Mouse (Mus musculus) CH12.LX (cell line): ENCODE data around the gene 2810021J22Rik. TPM values are rescaled to one million over a fixed set of nuclear protein-coding genes. Genes with fewer than 3 reads are reported as not detected.
A peak's percentile ranks its signal among the peaks of the same experiment; 100 is the strongest.

ENCODE experiments used
- DNase-seq: peaks from one replicate; pipeline ENCODE4 v3.0.0-alpha.2; 2013; ENCODE audit errors: extremely low read depth
- H3K27ac ChIP-seq: 2 replicates; pipeline ENCODE4 v1.5.1; 2012; ENCODE audit warnings: low read depth, mild to moderate bottlenecking, control low read depth, moderate library complexity; ENCODE audit not compliant: insufficient read depth
- H3K27me3 ChIP-seq: replicated peaks from 2 replicates; pipeline ENCODE3; 2012; ENCODE audit warnings: inconsistent platforms
- H3K36me3 ChIP-seq, 2 experiments: replicated peaks in 1 of 2; 2 replicates each; pipeline versions ENCODE3 to v1.6.1; 2012; ENCODE audit warnings: inconsistent platforms in 1 of 2, low read length in 1 of 2, mild to moderate bottlenecking in 1 of 2, mixed read lengths in 1 of 2, moderate library complexity in 1 of 2; ENCODE audit not compliant: control insufficient read depth in 1 of 2, insufficient read depth in 1 of 2
- H3K4me1 ChIP-seq, 2 experiments: 2 replicates each; pipeline ENCODE4 v1.6.1; 2012; ENCODE audit warnings: inconsistent platforms in 1 of 2, moderate library complexity in 1 of 2; ENCODE audit not compliant: insufficient read depth in 2 of 2, control insufficient read depth in 1 of 2
- H3K4me2 ChIP-seq: 2 replicates; pipeline ENCODE4 v1.6.1; 2012; ENCODE audit warnings: low read depth, mild to moderate bottlenecking, control low read depth; ENCODE audit not compliant: poor library complexity, insufficient read depth, severe bottlenecking
- H3K4me3 ChIP-seq, 3 experiments: fragments of 150-350 bp in 1 of 3; sonication (generic) in 1 of 3; replicated peaks in 1 of 3; 2 replicates each; pipeline versions ENCODE3 to v1.5.1; 2011 to 2012; ENCODE audit warnings: low read depth in 2 of 3, low read length in 2 of 3, mild to moderate bottlenecking in 2 of 3, moderate library complexity in 2 of 3, control low read depth in 1 of 3, improper control_type of control experiment in 1 of 3, inconsistent platforms in 1 of 3, mixed read lengths in 1 of 3; ENCODE audit not compliant: poor library complexity in 1 of 3
- H3K79me2 ChIP-seq: replicated peaks from 2 replicates; pipeline ENCODE4 v1.6.1; 2012; ENCODE audit warnings: mild to moderate bottlenecking, moderate library complexity; ENCODE audit not compliant: control insufficient read depth, poor library complexity, insufficient read depth, severe bottlenecking; ENCODE audit errors: extremely low read depth
- H3K9ac ChIP-seq: 2 replicates; pipeline ENCODE4 v1.6.1; 2012; ENCODE audit warnings: low read depth, mild to moderate bottlenecking, control low read depth, moderate library complexity; ENCODE audit not compliant: insufficient read depth
- H3K9me3 ChIP-seq: replicated peaks from 2 replicates; pipeline ENCODE3; 2012; ENCODE audit warnings: low read length, inconsistent platforms, mixed read lengths
- BHLHE40 ChIP-seq: IDR thresholded peaks from 2 replicates; pipeline ENCODE4 v1.6.1; 2011; ENCODE audit warnings: mild to moderate bottlenecking, low read depth, low read length, improper control_type of control experiment
- CHD1 ChIP-seq: IDR thresholded peaks from 2 replicates; pipeline ENCODE4 v1.6.1; 2012; ENCODE audit warnings: low read depth, low read length, improper control_type of control experiment, inconsistent platforms
- CHD2 ChIP-seq: IDR thresholded peaks from 2 replicates; pipeline ENCODE4 v1.6.1; 2011; ENCODE audit warnings: low read length, improper control_type of control experiment
- CTCF ChIP-seq, 2 experiments: IDR thresholded peaks in 1 of 2; conservative IDR thresholded peaks in 1 of 2; 2 replicates each; pipeline ENCODE4 v1.5.1; 2011 to 2012; ENCODE audit warnings: low read depth in 2 of 2, low read length in 2 of 2, improper control_type of control experiment in 1 of 2, inconsistent platforms in 1 of 2, mild to moderate bottlenecking in 1 of 2, moderate library complexity in 1 of 2
- E2F4 ChIP-seq: IDR thresholded peaks from 2 replicates; pipeline ENCODE4 v1.6.1; 2011; ENCODE audit warnings: low read depth, low read length, improper control_type of control experiment; ENCODE audit not compliant: insufficient replicate concordance
- ELF1 ChIP-seq: IDR thresholded peaks from 2 replicates; pipeline ENCODE4 v1.6.1; 2014; ENCODE audit warnings: low read depth, mild to moderate bottlenecking, inconsistent platforms, low read length, improper control_type of control experiment
- EP300 ChIP-seq: IDR thresholded peaks from 2 replicates; pipeline ENCODE4 v1.6.1; 2011; ENCODE audit warnings: low read length, improper control_type of control experiment
- ETS1 ChIP-seq: conservative IDR thresholded peaks from 2 replicates; pipeline ENCODE4 v1.6.1; 2012; ENCODE audit warnings: low read depth, mild to moderate bottlenecking, inconsistent platforms, low read length, improper control_type of control experiment, moderate library complexity
- GABPA ChIP-seq: IDR thresholded peaks from 2 replicates; pipeline ENCODE4 v1.6.1; 2012; ENCODE audit warnings: low read depth, low read length, improper control_type of control experiment, inconsistent platforms; ENCODE audit not compliant: insufficient replicate concordance
- HCFC1 ChIP-seq: IDR thresholded peaks from 2 replicates; pipeline ENCODE4 v1.6.1; 2012; ENCODE audit warnings: low read depth, mild to moderate bottlenecking, inconsistent platforms, low read length, improper control_type of control experiment
- IRF4 ChIP-seq: IDR thresholded peaks from 2 replicates; pipeline ENCODE4 v1.6.1; 2014; ENCODE audit warnings: low read depth, mild to moderate bottlenecking, inconsistent platforms, low read length, improper control_type of control experiment
- JUN ChIP-seq: IDR thresholded peaks from 2 replicates; pipeline ENCODE4 v1.6.1; 2011; ENCODE audit warnings: low read depth, mild to moderate bottlenecking, low read length, improper control_type of control experiment, moderate library complexity; ENCODE audit not compliant: insufficient read depth
- JUND ChIP-seq: conservative IDR thresholded peaks from 2 replicates; pipeline ENCODE4 v1.6.1; 2011; ENCODE audit warnings: low read depth, low read length, improper control_type of control experiment
- KAT2A ChIP-seq: IDR thresholded peaks from 2 replicates; pipeline ENCODE4 v1.6.1; 2012; ENCODE audit warnings: low read length, improper control_type of control experiment, inconsistent platforms; ENCODE audit not compliant: insufficient replicate concordance
- MAFK ChIP-seq: IDR thresholded peaks from 2 replicates; pipeline ENCODE4 v1.6.1; 2011; ENCODE audit warnings: low read length, improper control_type of control experiment; ENCODE audit not compliant: insufficient replicate concordance
- MAX ChIP-seq: IDR thresholded peaks from 2 replicates; pipeline ENCODE4 v1.6.1; 2011; ENCODE audit warnings: low read length, improper control_type of control experiment
- MAZ ChIP-seq: IDR thresholded peaks from 2 replicates; pipeline ENCODE4 v1.6.1; 2012; ENCODE audit warnings: low read depth, mild to moderate bottlenecking, inconsistent platforms, low read length, improper control_type of control experiment, moderate library complexity
- MEF2A ChIP-seq: IDR thresholded peaks from 2 replicates; pipeline ENCODE4 v1.6.1; 2014; ENCODE audit warnings: low read depth, mild to moderate bottlenecking, inconsistent platforms, low read length, improper control_type of control experiment, borderline replicate concordance
- MXI1 ChIP-seq: IDR thresholded peaks from 2 replicates; pipeline ENCODE4 v1.6.1; 2011; ENCODE audit warnings: mild to moderate bottlenecking, low read depth, low read length, improper control_type of control experiment
- MYC ChIP-seq: IDR thresholded peaks from 2 replicates; pipeline ENCODE4 v1.6.1; 2011; ENCODE audit warnings: low read depth, mild to moderate bottlenecking, improper control_type of control experiment, low read length
- NELFE ChIP-seq: IDR thresholded peaks from 2 replicates; pipeline ENCODE4 v1.6.1; 2011; ENCODE audit warnings: low read depth, low read length, improper control_type of control experiment
- NRF1 ChIP-seq: IDR thresholded peaks from 2 replicates; pipeline ENCODE4 v1.6.1; 2014; ENCODE audit warnings: low read depth, mild to moderate bottlenecking, inconsistent platforms, low read length, improper control_type of control experiment, moderate library complexity
- PAX5 ChIP-seq: IDR thresholded peaks from 2 replicates; pipeline ENCODE4 v1.6.1; 2012; ENCODE audit warnings: low read length, inconsistent platforms, mixed read lengths
- POLR2A ChIP-seq: IDR thresholded peaks from 2 replicates; pipeline ENCODE4 v1.6.1; 2011; ENCODE audit warnings: low read depth, mild to moderate bottlenecking, improper control_type of control experiment, low read length
- POLR2AphosphoS2 ChIP-seq: IDR thresholded peaks from 2 replicates; pipeline ENCODE4 v1.6.1; 2011; ENCODE audit warnings: low read depth, low read length, improper control_type of control experiment
- RAD21 ChIP-seq: IDR thresholded peaks from 2 replicates; pipeline ENCODE4 v1.6.1; 2011; ENCODE audit warnings: low read depth, mild to moderate bottlenecking, low read length, improper control_type of control experiment, moderate library complexity
- RCOR1 ChIP-seq: conservative IDR thresholded peaks from 2 replicates; pipeline ENCODE4 v1.6.1; 2012; ENCODE audit warnings: low read depth, mild to moderate bottlenecking, inconsistent platforms, low read length, improper control_type of control experiment
- SIN3A ChIP-seq: IDR thresholded peaks from 2 replicates; pipeline ENCODE4 v1.6.1; 2012; ENCODE audit warnings: low read length, improper control_type of control experiment, inconsistent platforms
- SMC3 ChIP-seq: IDR thresholded peaks from 2 replicates; pipeline ENCODE4 v1.6.1; 2011; ENCODE audit warnings: low read depth, low read length, improper control_type of control experiment
- TBP ChIP-seq: conservative IDR thresholded peaks from 2 replicates; pipeline ENCODE4 v1.6.1; 2011; ENCODE audit warnings: low read depth, low read length, improper control_type of control experiment
- TCF12 ChIP-seq: IDR thresholded peaks from 2 replicates; pipeline ENCODE4 v1.6.1; 2014; ENCODE audit warnings: low read depth, mild to moderate bottlenecking, inconsistent platforms, low read length, improper control_type of control experiment
- UBTF ChIP-seq: IDR thresholded peaks from 2 replicates; pipeline ENCODE4 v1.6.1; 2012; ENCODE audit warnings: low read depth, mild to moderate bottlenecking, inconsistent platforms, low read length, improper control_type of control experiment, moderate library complexity
- USF1 ChIP-seq: IDR thresholded peaks from 2 replicates; pipeline ENCODE4 v1.6.1; 2014; ENCODE audit warnings: low read depth, mild to moderate bottlenecking, inconsistent platforms, low read length, improper control_type of control experiment
- USF2 ChIP-seq: conservative IDR thresholded peaks from 2 replicates; pipeline ENCODE4 v1.6.1; 2011; ENCODE audit warnings: low read depth, low read length, improper control_type of control experiment
- ZC3H11A ChIP-seq: IDR thresholded peaks from 2 replicates; pipeline ENCODE4 v1.6.1; 2012; ENCODE audit warnings: low read depth, mild to moderate bottlenecking, inconsistent platforms, low read length, improper control_type of control experiment
- ZMIZ1 ChIP-seq: IDR thresholded peaks from 2 replicates; pipeline ENCODE4 v1.6.1; 2012; ENCODE audit warnings: low read depth, mild to moderate bottlenecking, inconsistent platforms, low read length, improper control_type of control experiment
- ZNF384 ChIP-seq: IDR thresholded peaks from 2 replicates; pipeline ENCODE4 v1.6.1; 2012; ENCODE audit warnings: low read depth, low read length, improper control_type of control experiment, inconsistent platforms
- dilution Hi-C: fragments of 300-500 bp; cut with MboI; formaldehyde crosslinking; loops from 2 replicates; pipeline ENCODE4 v1.14.3; 2020; ENCODE audit warnings: low sequenced_read_pairs; ENCODE audit not compliant: extremely low pct_unique_long_range_greater_than_20kb, extremely low pct_ligation_motif_present
- in situ Hi-C: fragments of 300-500 bp; cut with MboI; formaldehyde crosslinking; loops from 3 replicates; pipeline ENCODE4 v1.14.3; 2019; ENCODE audit warnings: low sequenced_read_pairs, low pct_ligation_motif_present, low pct_unique_long_range_greater_than_20kb, mixed read lengths
- polyA plus RNA-seq: library from polyadenylated mRNA; unstranded; fragments of >175 nt; gene quantifications from 2 replicates; pipeline ENCODE4 v1.2.1, GENCODE M21; 2012; ENCODE audit warnings: low read depth; ENCODE audit not compliant: insufficient read length
- total RNA-seq, 2 experiments: library from RNA; depleted of rRNA; stranded (reverse); fragments of 300-350 nt in 1 of 2; fragments of >200 nt in 1 of 2; gene quantifications; 2 replicates each; pipeline ENCODE4 v1.2.3; 2012 to 2014

2810021J22Rik gene
- total and polyA plus RNA-seq, 3 experiments: 3.3 to 4.8 (median 3.4) TPM

GRCm38 (mm10) chr11:58903511-58904409 lies 36.7 kb downstream of the 2810021J22Rik start, which contains the start of gene Zfp39:
Gene Zfp39, minus strand, starts transcription at chr11:58904225.
- H3K27me3 ChIP-seq: peaks cover 5% of the 10 kb centered on the region
- H3K4me2 ChIP-seq: peak within 1 kb of the TSS; percentile 49
- peak within 1 kb of the TSS; percentile 62 to 91 (median 82) for H3K4me3 ChIP-seq
- dilution Hi-C loops: no loop called here
- TF ChIP-seq JUND: no peak
- TF ChIP-seq KAT2A: 0 out of 2 replicates have a peak, but pooled peaks have one; percentile 22
- no peak for TF ChIP-seq USF1
- 0 out of 2 replicates have a peak, but pooled peaks have one; percentile 30 for TF ChIP-seq MEF2A
- TF ChIP-seq NRF1: peak; percentile 43
- peak; percentile 43; the same call in 1 of the 2 replicates for TF ChIP-seq ELF1
- TF ChIP-seq HCFC1: no peak; the same call in 1 of the 2 replicates
- TF ChIP-seq TBP: peak; percentile 79
- no peak for TF ChIP-seq PAX5
- no peak for TF ChIP-seq UBTF
- TF ChIP-seq USF2: no peak
- TF ChIP-seq RAD21: no peak
- TF ChIP-seq CTCF (conservative IDR thresholded peaks at IDR 0.05 in 1 of 2, IDR thresholded peaks at IDR 0.05 in 1 of 2; ENCODE audit: low read depth in 2 of 2, low read length in 2 of 2): no peak
- TF ChIP-seq SIN3A: no peak; the same call in 1 of the 2 replicates
- no peak for TF ChIP-seq ZNF384
- TF ChIP-seq MYC: 0 out of 2 replicates have a peak, but pooled peaks have one; percentile 79
- peak; percentile 85 for TF ChIP-seq ZMIZ1
- 0 out of 2 replicates have a peak, but pooled peaks have one; percentile 53 for TF ChIP-seq IRF4
- 0 out of 2 replicates have a peak, but pooled peaks have one; percentile 40 for TF ChIP-seq MXI1
- TF ChIP-seq NELFE: peak; percentile 79
- TF ChIP-seq MAFK: no peak; the same call in 1 of the 2 replicates
- TF ChIP-seq RCOR1: no peak; the same call in 1 of the 2 replicates
- TF ChIP-seq SMC3: no peak
- TF ChIP-seq CHD2: peak; percentile 92
- no peak for TF ChIP-seq JUN
- TF ChIP-seq CHD1: no peak
- TF ChIP-seq MAZ: peak; percentile 78
- peak; percentile 68 for TF ChIP-seq MAX
- no peak for TF ChIP-seq EP300
- TF ChIP-seq GABPA: no peak
- no peak for TF ChIP-seq ETS1
- peak; percentile 82; the same call in 1 of the 2 replicates for TF ChIP-seq POLR2AphosphoS2
- TF ChIP-seq ZC3H11A: no peak
- TF ChIP-seq TCF12: peak; percentile 78
- peak; percentile 82; the same call in 1 of the 2 replicates for TF ChIP-seq E2F4
- TF ChIP-seq POLR2A: peak; percentile 96
- TF ChIP-seq BHLHE40: peak; percentile 65
- peaks cover 17 to 32% of the 10 kb centered on the region in 2 experiments for H3K36me3 ChIP-seq
- peak; percentile 95 for DNase-seq
- peak within 1 kb of the TSS; percentile 16 for H3K27ac ChIP-seq
- peak within 1 kb of the TSS; percentile 85 for H3K9ac ChIP-seq
- H3K79me2 ChIP-seq: peaks cover 4% of the 10 kb centered on the region; the same call in 1 of the 2 replicates
- no peaks in the 10 kb centered on the region for H3K9me3 ChIP-seq
- in situ Hi-C loops: no loop called here
- peaks cover 9 to 32% of the 10 kb centered on the region in 2 experiments for H3K4me1 ChIP-seq
